Mouse (Mus musculus) spleen, adult 2 months (tissue): Measurements from ENCODE around the gene Ulk4. TPM values are rescaled to one million over a fixed set of nuclear protein-coding genes. Genes with fewer than 3 reads are reported as not detected.

ENCODE experiments used
- DNase-seq, 2 experiments: peaks; one replicate each; pipeline versions ENCODE4 v3.0.0 to v3.0.0-alpha.2; 2012 to 2021; ENCODE audit warnings: low spot score in 2 of 2, low read depth in 1 of 2
- H3K27ac ChIP-seq: fragments of 200-500 bp; 2 replicates; pipeline ENCODE4 v1.5.1; 2012; ENCODE audit warnings: low read length, inconsistent platforms; ENCODE audit not compliant: insufficient read depth
- H3K27me3 ChIP-seq: fragments of 200-500 bp; 2 replicates; pipeline ENCODE4 v1.6.1; 2012; ENCODE audit warnings: mild to moderate bottlenecking, moderate library complexity, low read length, inconsistent platforms; ENCODE audit not compliant: control insufficient read depth, insufficient read depth
- H3K36me3 ChIP-seq: fragments of 200-500 bp; 2 replicates; pipeline ENCODE4 v1.6.1; 2012; ENCODE audit warnings: mild to moderate bottlenecking, low read length, inconsistent platforms; ENCODE audit not compliant: control insufficient read depth, insufficient read depth
- H3K4me1 ChIP-seq: fragments of 200-500 bp; 2 replicates; pipeline ENCODE4 v1.6.1; 2011; ENCODE audit warnings: inconsistent platforms; ENCODE audit not compliant: control insufficient read depth, insufficient read depth, insufficient read length
- H3K4me3 ChIP-seq: fragments of 200-500 bp; 2 replicates; pipeline ENCODE4 v1.5.1; 2011; ENCODE audit warnings: mild to moderate bottlenecking, inconsistent platforms; ENCODE audit not compliant: insufficient read depth, insufficient read length; ENCODE audit errors: extremely low read depth
- CTCF ChIP-seq: fragments of 200-500 bp; IDR thresholded peaks from 2 replicates; pipeline ENCODE4 v1.5.1; 2011; ENCODE audit warnings: mild to moderate bottlenecking, inconsistent platforms; ENCODE audit not compliant: insufficient read depth, insufficient read length, insufficient replicate concordance; ENCODE audit errors: extremely low read depth
- POLR2A ChIP-seq: fragments of 200-500 bp; IDR thresholded peaks from 2 replicates; pipeline ENCODE4 v1.6.1; 2011; ENCODE audit warnings: low read depth, low read length, inconsistent platforms
- WGBS: fragments of 180-500 bp; shearing (Covaris S2); methylation state at CpG from one replicate; pipeline ENCODE4 v1.1.7; 2018; 5-methylcytosine and 5-hydroxymethylcytosine counted together
- polyA plus RNA-seq: library from polyadenylated mRNA; depleted of rRNA; stranded (reverse); fragments of >200 nt; gene quantifications from 2 replicates; pipeline ENCODE4 v1.2.3, GENCODE M21; 2012

The Ulk4 gene
- polyA plus RNA-seq, 1 experiment, result 0.39 TPM

DNA sequence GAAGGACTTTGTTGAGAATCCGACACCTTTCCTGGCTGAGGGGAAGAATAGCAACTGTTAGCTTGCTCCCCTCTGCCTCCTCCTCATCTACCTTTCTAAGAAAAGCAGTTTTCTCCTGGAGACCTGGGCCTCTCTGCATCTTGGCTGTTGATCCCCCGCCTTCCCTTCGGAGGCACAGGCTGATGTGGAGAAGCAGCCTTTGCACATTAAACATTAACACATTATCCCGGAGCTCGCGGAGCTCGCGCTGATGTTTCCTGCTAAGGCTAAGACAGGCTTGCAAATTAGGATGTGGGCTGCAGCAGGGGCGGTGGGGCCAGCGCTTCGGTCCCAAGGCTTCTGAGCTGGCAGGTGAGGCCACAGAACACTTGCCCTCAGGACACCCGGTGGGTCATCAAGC is 200.7 kb downstream of the Ulk4 start:
- Histone ChIP-seq H3K4me1 (no peaks in the 10 kb centered on the region), H3K27ac (no peak overlapping the region), H3K36me3 (no peaks in the 10 kb centered on the region), H3K27me3 (no peaks in the 10 kb centered on the region), H3K4me3 (no peak overlapping the region)
- WGBS, result 85% methylated on average over 12 of the region's 12 CpGs
- no peak for DNase-seq
- TF ChIP-seq POLR2A (no peak), CTCF (no peak)

- Histone ChIP-seq H3K4me3 (no peak overlapping the region), H3K27ac (no peak overlapping the region), H3K4me1 (no peaks in the 10 kb centered on the region), H3K36me3 (no peaks in the 10 kb centered on the region), H3K27me3 (no peaks in the 10 kb centered on the region)
- DNase-seq, result no peak
- WGBS, result 89% methylated on average over 4 of the region's 4 CpGs
- TF ChIP-seq POLR2A (no peak), CTCF (no peak)
Observed at GRCm38 (mm10) chr9:121075246-121075645, 201.8 kb downstream of the Ulk4 start.

- 84% methylated on average over 3 of the region's 3 CpGs for WGBS
- Histone ChIP-seq H3K36me3 (no peaks in the 10 kb centered on the region), H3K4me3 (no peak overlapping the region), H3K4me1 (no peaks in the 10 kb centered on the region), H3K27me3 (no peaks in the 10 kb centered on the region), H3K27ac (no peak overlapping the region)
- TF ChIP-seq CTCF, result no peak
- no peak for TF ChIP-seq POLR2A
- no peak for DNase-seq
Observed at GRCm38 (mm10) chr9:121074726-121075125, 202.3 kb downstream of the Ulk4 start.

GRCm38 (mm10) chr9:121072127-121072757 is 204.8 kb downstream of the Ulk4 start:
- WGBS, result 75% methylated on average over 8 of the region's 8 CpGs
- H3K27ac ChIP-seq, result no peak overlapping the region
- DNase-seq, result no peak
- H3K27me3 ChIP-seq, result no peaks in the 10 kb centered on the region
- no peaks in the 10 kb centered on the region for H3K4me1 ChIP-seq
- H3K4me3 ChIP-seq, result no peak overlapping the region
- TF ChIP-seq POLR2A (no peak), CTCF (no peak)
- no peaks in the 10 kb centered on the region for H3K36me3 ChIP-seq

DNA sequence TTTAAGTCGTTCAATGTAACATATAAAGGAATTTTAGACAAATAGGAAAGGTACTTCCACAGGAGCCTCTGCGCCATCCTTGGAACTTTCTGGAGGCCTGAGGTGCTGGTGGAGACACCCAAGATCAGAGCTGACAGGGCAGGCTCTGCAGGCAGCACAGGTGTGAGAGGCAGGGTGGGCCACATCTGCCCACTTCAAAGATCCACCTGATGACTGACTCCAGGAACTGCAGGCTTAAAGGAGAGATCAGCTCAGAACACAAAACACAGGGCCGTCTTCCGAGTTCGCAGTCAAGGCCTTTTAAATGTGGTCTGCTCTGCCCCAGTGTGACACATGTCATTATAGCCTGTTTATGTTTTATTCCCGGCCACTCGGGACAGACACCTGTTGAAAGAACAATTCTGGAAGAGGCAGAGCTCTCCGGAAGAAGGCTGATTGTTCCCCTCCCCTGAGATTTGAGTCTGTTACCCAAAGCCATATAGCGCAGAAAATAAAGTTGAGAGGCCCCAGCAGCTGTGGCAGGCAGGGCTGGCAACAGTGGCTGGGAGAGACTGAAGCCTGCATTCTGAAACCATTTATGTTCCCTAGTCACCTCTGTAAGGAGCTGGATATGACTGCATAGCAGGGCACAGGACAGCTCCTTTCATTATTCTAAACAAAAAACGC is 205.4 kb downstream of the Ulk4 start:
- 74% methylated on average over 10 of the region's 10 CpGs for WGBS
- Histone ChIP-seq H3K36me3 (no peaks in the 10 kb centered on the region), H3K4me3 (no peak overlapping the region), H3K27me3 (no peaks in the 10 kb centered on the region), H3K27ac (no peak overlapping the region), H3K4me1 (no peaks in the 10 kb centered on the region)
- no peak for TF ChIP-seq POLR2A
- no peak for TF ChIP-seq CTCF
- DNase-seq, result no peak

DNA sequence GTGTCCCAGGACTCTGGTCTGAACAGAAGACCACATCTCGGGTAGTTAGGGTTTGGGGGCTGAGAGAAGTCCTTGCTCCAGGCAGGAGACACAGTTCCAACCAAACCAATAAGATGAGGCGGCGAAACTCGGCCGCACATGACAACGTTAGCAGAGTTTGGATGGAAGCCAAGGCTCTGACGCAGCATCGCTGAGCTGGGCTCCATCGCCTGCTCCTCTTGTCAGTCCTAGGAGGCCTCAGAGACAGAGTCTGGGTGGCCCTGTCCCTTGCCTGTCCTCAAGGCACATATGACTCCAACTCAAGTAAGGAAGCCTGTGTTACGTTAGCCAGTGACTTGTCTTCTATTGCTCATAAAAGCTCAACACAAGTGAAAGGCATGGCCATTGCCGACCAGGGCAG is 205.9 kb downstream of the Ulk4 start:
- TF ChIP-seq CTCF (no peak), POLR2A (no peak)
- 87% methylated on average over 11 of the region's 11 CpGs for WGBS
- no peak for DNase-seq
- H3K4me1 ChIP-seq, result no peaks in the 10 kb centered on the region
- H3K4me3 ChIP-seq, result no peak overlapping the region
- H3K27me3 ChIP-seq, result no peaks in the 10 kb centered on the region
- no peaks in the 10 kb centered on the region for H3K36me3 ChIP-seq
- no peak overlapping the region for H3K27ac ChIP-seq

- Histone ChIP-seq H3K27me3 (no peaks in the 10 kb centered on the region), H3K36me3 (no peaks in the 10 kb centered on the region), H3K4me3 (no peak overlapping the region), H3K27ac (no peak overlapping the region), H3K4me1 (no peaks in the 10 kb centered on the region)
- WGBS, result 91% methylated on average over 5 of the region's 5 CpGs
- TF ChIP-seq CTCF (no peak), POLR2A (no peak)
- no peak for DNase-seq
Observed at GRCm38 (mm10) chr9:121068115-121068514, 208.9 kb downstream of the Ulk4 start.
